Mouse (Mus musculus) spleen, adult 2 months (tissue): ENCODE measurements around the gene Dixdc1.

ENCODE experiments used
- CTCF ChIP-seq: fragments of 200-500 bp; IDR thresholded peaks from 2 replicates; pipeline ENCODE4 v1.5.1; 2011; ENCODE audit warnings: mild to moderate bottlenecking, inconsistent platforms; ENCODE audit not compliant: insufficient read depth, insufficient read length, insufficient replicate concordance; ENCODE audit errors: extremely low read depth
- POLR2A ChIP-seq: fragments of 200-500 bp; IDR thresholded peaks from 2 replicates; pipeline ENCODE4 v1.6.1; 2011; ENCODE audit warnings: low read depth, low read length, inconsistent platforms

DNA sequence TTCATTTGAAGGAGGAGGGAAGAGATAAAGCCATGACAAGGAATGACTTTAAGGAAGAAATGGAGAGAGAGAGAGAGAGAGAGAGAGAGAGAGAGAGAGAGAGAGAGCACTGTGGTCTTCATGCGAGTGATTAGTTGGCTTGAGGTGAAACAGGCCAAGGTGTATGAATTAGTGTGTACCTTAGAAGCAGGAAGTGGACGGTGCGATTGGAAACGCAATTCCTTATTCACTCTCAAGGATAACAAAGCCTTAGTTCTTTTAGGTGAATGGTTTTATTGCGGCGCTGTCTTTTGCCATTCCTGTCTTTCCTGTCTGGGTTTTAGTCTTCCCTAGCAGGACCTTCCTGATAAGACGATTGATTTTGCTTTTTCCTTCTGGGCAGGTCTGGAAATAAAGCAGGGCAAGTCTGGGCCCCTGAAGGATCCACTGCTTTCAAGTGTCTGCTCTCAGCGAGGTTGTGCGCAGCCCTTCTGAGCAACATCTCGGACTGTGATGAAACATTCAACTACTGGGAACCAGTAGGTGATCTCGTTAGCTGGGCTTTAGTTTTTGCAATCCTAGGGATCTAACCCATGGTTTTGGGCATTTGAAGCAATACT is 36.9 kb upstream of the Dixdc1 start:
- no peak for TF ChIP-seq CTCF
- no peak for TF ChIP-seq POLR2A
